Mouse (Mus musculus): ENCODE measurements around the gene Kcnh1. TPM values are rescaled to one million over a fixed set of nuclear protein-coding genes. Genes with fewer than 3 reads are reported as not detected.

Gene Kcnh1
- polyA plus RNA-seq, 1 experiment from 2014 or later: 0.88 TPM

DNA sequence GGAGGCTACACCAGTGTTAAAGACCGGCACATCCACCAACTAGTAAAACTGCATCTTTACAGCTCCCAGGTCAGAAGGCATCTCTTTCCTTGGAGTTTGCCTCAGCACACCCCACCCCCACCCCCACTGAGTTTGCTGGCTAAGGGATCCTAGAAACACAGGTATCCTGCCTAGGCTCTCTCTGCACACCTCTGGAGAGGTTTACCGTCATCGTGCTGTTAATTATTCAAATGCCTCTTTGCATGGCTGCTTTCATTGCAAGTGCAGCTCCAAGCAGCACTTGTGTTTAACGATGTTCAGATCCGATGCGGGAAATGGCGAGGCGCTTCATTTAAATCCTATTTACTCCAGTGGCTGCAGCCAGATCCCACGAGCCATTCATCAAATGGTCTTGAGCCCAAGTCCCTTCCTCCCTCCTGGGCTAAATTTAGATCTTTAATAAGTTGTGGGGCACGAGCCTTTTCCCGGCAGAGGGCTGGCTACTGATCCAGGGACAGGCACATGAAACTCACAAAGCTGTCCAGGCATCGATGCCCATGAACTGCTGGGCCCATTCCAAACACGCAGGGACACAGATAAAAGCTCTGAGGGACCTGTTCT lies 330.4 kb downstream of the Kcnh1 start:
- peak overlapping the region; percentile 3; the same call in 1 of the 2 replicates for H3K4me2 ChIP-seq (ENCODE audit: low read length)
- peak; percentile 49 for DNase-seq (ENCODE audit: low spot score)
- WGBS: 14% methylated on average over 13 of the region's 13 CpGs

DNA sequence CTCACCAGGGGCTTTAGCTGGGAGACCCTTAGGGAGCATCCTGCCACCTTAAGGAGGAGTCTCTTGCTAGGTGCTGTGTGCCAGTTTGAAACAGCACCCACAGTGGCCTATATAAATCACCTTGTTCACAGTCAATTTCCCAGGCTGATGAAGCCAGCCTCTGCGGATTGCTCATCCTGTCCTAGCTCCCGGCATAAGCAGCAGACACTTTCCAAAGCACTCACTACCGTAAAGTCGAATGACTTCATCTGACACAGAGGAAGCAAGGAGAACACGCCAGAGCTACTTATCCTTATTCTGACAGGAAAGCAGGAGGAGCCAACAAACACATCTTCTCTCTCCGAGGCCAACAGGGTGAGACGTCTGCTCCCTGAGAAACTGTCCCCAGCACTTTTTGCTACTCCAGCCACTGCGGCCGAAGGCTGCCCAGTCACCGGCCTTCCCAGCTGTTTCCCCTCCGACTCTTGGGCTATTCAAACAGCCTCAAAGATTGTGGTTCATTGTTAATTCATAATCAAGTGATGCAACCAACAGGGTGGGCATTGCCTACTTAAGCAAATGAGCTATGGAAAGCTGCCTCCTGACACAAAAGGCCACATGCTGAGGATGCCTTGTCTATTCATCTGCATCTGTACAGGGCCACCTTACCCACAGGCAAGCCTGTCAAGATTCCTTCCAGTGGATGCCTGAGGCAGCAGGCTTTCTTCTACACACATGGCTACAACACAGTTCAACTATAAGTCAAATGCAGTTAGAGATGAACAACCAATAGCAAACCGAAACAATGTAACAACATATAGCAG lies 332.0 kb downstream of the Kcnh1 start:
- DNase-seq (ENCODE audit: low spot score) (no peak), ATAC-seq (0 out of 2 replicates have a peak, but pooled peaks have one; percentile 32)
- Histone ChIP-seq H3K27ac (ENCODE audit: low read depth, low read length) (no peak overlapping the region), H3K4me1 (ENCODE audit: control insufficient read depth, insufficient read depth, low read length) (peaks cover 4% of the 10 kb centered on the region; the same call in 1 of the 2 replicates), H3K9me3 (replicated peaks; ENCODE audit: control insufficient read depth, low read length) (no peaks in the 10 kb centered on the region), H3K4me2 (ENCODE audit: low read length) (no peak overlapping the region), H3K27me3 (replicated peaks; ENCODE audit: control insufficient read depth, insufficient read depth, low read length) (no peaks in the 10 kb centered on the region), H3K4me3 (ENCODE audit: low read depth, low read length) (no peak overlapping the region), H3K36me3 (ENCODE audit: control insufficient read depth, insufficient read depth, low read length) (no peaks in the 10 kb centered on the region), H3K9ac (ENCODE audit: low read length) (no peak overlapping the region)
- 37% methylated on average over 12 of the region's 12 CpGs for WGBS

More for the DNA sequence above, 330.4 kb downstream of the Kcnh1 start:
- H3K4me3 ChIP-seq (ENCODE audit: low read depth, low read length): no peak overlapping the region
- peaks cover 4% of the 10 kb centered on the region; the same call in 1 of the 2 replicates for H3K4me1 ChIP-seq (ENCODE audit: control insufficient read depth, insufficient read depth, low read length)
- no peaks in the 10 kb centered on the region for H3K36me3 ChIP-seq (ENCODE audit: control insufficient read depth, insufficient read depth, low read length)
- no peaks in the 10 kb centered on the region for H3K27me3 ChIP-seq (replicated peaks; ENCODE audit: control insufficient read depth, insufficient read depth, low read length)
- H3K9me3 ChIP-seq (replicated peaks; ENCODE audit: control insufficient read depth, low read length): no peaks in the 10 kb centered on the region
- no peak overlapping the region for H3K9ac ChIP-seq (ENCODE audit: low read length)
- H3K27ac ChIP-seq (ENCODE audit: low read depth, low read length): no peak overlapping the region
- no peak for ATAC-seq

DNA sequence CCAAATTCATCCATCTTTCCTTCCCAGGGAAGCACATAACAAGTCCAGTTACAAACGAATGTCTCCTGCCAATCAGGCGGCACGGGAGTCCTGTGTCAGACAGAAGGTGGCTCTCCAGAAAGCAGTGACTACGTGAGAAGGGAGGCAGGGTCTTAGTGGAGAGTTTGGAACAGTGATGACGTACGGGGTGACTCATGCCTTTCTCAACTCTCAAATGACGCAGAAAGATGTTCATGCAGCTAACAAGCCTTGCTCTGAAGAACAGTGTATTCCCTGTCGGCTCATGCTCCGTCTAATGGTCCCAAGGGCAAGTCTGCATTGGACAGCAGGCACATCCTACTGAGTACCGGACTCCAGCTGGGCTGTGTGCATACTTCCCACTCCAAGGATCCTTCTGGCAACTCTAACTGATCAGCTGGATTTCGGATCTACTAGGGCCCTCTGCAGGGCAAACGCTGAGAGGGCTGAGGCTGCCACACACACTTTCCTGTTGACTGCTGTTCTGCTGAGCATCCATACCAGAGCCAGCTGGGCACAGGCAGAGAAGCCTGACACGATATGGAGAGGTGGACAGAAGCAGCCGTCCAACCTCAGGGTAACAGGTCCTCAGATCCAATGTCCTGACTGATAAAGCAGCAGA lies 335.3 kb downstream of the Kcnh1 start:
- peaks cover 4% of the 10 kb centered on the region; the same call in 1 of the 2 replicates for H3K4me1 ChIP-seq (ENCODE audit: control insufficient read depth, insufficient read depth, low read length)
- no peak for ATAC-seq
- 68% methylated on average over 14 of the region's 14 CpGs for WGBS

DNA sequence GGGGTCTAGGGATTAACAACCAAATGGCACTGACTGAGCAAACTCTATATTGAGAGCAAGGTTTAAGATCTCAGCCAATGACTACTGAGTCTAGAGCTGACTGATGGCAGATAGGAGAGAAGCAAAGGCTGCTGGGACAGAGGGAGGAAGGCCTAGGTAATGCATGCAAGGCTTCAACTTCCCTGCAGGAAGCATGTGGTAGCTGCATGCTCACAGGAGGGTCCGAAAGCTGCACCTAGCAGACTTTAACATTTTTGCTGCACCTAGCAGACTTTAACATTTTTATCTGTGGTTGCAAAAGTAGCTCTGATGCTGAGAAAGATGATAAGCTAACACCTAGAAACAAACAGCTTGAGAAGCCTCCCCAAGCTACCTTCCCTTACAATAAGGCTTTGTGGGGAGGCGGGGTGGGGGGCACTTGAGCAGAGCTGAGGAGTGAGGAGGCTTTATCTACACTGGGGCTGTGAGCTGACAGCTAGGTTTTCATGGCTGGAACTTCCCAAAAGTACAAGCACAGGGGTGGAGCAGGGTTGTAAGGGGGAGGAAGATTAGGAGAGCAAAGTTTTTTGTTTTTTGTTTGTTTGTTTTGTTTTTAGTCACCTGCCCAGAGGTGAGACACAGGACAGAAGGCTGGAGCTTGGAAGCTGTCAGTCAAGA lies 341.0 kb downstream of the Kcnh1 start:
- Histone ChIP-seq H3K27ac (ENCODE audit: low read depth, low read length) (no peak overlapping the region), H3K4me3 (ENCODE audit: low read depth, low read length) (no peak overlapping the region), H3K9me3 (replicated peaks; ENCODE audit: control insufficient read depth, low read length) (no peaks in the 10 kb centered on the region), H3K36me3 (ENCODE audit: control insufficient read depth, insufficient read depth, low read length) (no peaks in the 10 kb centered on the region), H3K27me3 (replicated peaks; ENCODE audit: control insufficient read depth, insufficient read depth, low read length) (no peaks in the 10 kb centered on the region), H3K4me2 (ENCODE audit: low read length) (no peak overlapping the region), H3K4me1 (ENCODE audit: control insufficient read depth, insufficient read depth, low read length) (no peaks in the 10 kb centered on the region), H3K9ac (ENCODE audit: low read length) (no peak overlapping the region)
- WGBS: 59% methylated on average over 2 of the region's 2 CpGs
- ATAC-seq (no peak), DNase-seq (ENCODE audit: low spot score) (no peak)

More for the DNA sequence above, 335.3 kb downstream of the Kcnh1 start:
- H3K36me3 ChIP-seq (ENCODE audit: control insufficient read depth, insufficient read depth, low read length): no peaks in the 10 kb centered on the region
- no peak overlapping the region for H3K4me3 ChIP-seq (ENCODE audit: low read depth, low read length)
- H3K4me2 ChIP-seq (ENCODE audit: low read length): no peak overlapping the region
- H3K9me3 ChIP-seq (replicated peaks; ENCODE audit: control insufficient read depth, low read length): no peaks in the 10 kb centered on the region
- H3K27me3 ChIP-seq (replicated peaks; ENCODE audit: control insufficient read depth, insufficient read depth, low read length): no peaks in the 10 kb centered on the region
- H3K9ac ChIP-seq (ENCODE audit: low read length): no peak overlapping the region
- H3K27ac ChIP-seq (ENCODE audit: low read depth, low read length): no peak overlapping the region
- no peak for DNase-seq (ENCODE audit: low spot score)

DNA sequence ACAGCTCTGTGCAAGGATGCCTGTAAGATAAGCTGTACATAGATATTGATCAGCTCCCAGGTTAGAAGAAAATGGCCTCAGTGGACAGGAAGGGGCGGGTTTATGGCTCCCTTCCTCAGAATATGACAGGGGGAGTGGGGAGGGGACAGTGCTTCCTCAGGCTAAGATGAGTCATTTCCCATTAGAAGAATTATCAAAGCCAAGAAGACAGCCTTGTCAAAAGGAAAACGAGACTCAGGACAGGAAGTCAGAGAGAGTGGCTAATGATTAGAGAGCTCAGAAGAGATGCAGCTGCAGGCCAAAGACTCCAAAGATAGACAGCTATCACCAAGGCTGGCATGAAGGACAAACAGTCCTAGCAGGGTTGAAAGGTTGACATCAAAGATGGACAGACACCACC lies 341.6 kb downstream of the Kcnh1 start:
- Histone ChIP-seq H3K4me3 (ENCODE audit: low read depth, low read length) (no peak overlapping the region), H3K4me1 (ENCODE audit: control insufficient read depth, insufficient read depth, low read length) (no peaks in the 10 kb centered on the region), H3K27ac (ENCODE audit: low read depth, low read length) (no peak overlapping the region), H3K36me3 (ENCODE audit: control insufficient read depth, insufficient read depth, low read length) (no peaks in the 10 kb centered on the region), H3K4me2 (ENCODE audit: low read length) (no peak overlapping the region), H3K9me3 (replicated peaks; ENCODE audit: control insufficient read depth, low read length) (no peaks in the 10 kb centered on the region), H3K9ac (ENCODE audit: low read length) (no peak overlapping the region), H3K27me3 (replicated peaks; ENCODE audit: control insufficient read depth, insufficient read depth, low read length) (no peaks in the 10 kb centered on the region)
- no peak for DNase-seq (ENCODE audit: low spot score)
- 76% methylated on average over 2 of the region's 2 CpGs for WGBS
- ATAC-seq: no peak

DNA sequence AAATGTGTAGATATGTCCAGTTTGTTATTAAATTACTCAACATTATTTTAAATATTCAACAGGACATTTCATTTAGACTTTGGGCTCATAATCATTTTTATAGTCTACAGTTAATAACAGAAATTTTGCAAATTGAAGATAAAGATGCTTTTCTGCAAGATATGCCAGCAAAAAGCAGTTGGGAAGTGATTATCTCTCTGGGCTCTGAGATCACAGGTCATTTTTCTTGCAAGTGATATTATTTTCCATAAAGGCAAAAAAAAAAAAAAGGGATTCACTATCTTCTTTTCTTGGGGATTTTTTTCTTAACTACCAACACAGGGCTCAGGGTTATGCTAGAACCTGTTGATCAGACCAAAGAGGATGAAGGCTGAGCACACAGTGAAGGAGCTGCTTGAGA lies 342.4 kb downstream of the Kcnh1 start:
- Histone ChIP-seq H3K27ac (ENCODE audit: low read depth, low read length) (no peak overlapping the region), H3K9me3 (replicated peaks; ENCODE audit: control insufficient read depth, low read length) (no peaks in the 10 kb centered on the region), H3K27me3 (replicated peaks; ENCODE audit: control insufficient read depth, insufficient read depth, low read length) (no peaks in the 10 kb centered on the region), H3K4me1 (ENCODE audit: control insufficient read depth, insufficient read depth, low read length) (no peaks in the 10 kb centered on the region), H3K4me2 (ENCODE audit: low read length) (no peak overlapping the region), H3K4me3 (ENCODE audit: low read depth, low read length) (no peak overlapping the region), H3K36me3 (ENCODE audit: control insufficient read depth, insufficient read depth, low read length) (no peaks in the 10 kb centered on the region), H3K9ac (ENCODE audit: low read length) (no peak overlapping the region)
- DNase-seq (ENCODE audit: low spot score): no peak
- no peak for ATAC-seq

DNA sequence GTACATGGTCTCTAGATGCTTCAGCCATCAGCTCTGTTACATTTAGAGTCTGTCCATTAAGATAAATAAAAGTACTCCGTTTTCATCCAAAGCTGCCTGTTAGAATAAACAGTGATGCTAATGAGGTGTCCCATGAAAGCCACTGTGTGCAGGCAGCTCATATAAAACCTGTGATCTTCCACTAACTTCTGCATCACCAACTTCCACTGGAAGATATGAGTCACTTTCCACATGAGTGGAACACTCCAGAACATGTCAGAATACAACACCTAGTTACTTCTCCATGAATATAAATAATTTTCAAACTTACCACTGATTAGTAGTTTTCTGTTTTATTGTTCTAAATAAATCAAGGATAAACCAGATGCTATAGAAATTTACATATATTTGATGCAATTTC lies 345.9 kb downstream of the Kcnh1 start:
- Histone ChIP-seq H3K4me2 (ENCODE audit: low read length) (no peak overlapping the region), H3K4me3 (ENCODE audit: low read depth, low read length) (no peak overlapping the region), H3K27me3 (replicated peaks; ENCODE audit: control insufficient read depth, insufficient read depth, low read length) (no peaks in the 10 kb centered on the region), H3K9me3 (replicated peaks; ENCODE audit: control insufficient read depth, low read length) (no peaks in the 10 kb centered on the region), H3K36me3 (ENCODE audit: control insufficient read depth, insufficient read depth, low read length) (no peaks in the 10 kb centered on the region), H3K4me1 (ENCODE audit: control insufficient read depth, insufficient read depth, low read length) (no peaks in the 10 kb centered on the region), H3K9ac (ENCODE audit: low read length) (no peak overlapping the region), H3K27ac (ENCODE audit: low read depth, low read length) (no peak overlapping the region)
- DNase-seq (ENCODE audit: low spot score) (no peak), ATAC-seq (no peak)
- WGBS: 60% methylated on average over 1 of the region's 1 CpGs

DNA sequence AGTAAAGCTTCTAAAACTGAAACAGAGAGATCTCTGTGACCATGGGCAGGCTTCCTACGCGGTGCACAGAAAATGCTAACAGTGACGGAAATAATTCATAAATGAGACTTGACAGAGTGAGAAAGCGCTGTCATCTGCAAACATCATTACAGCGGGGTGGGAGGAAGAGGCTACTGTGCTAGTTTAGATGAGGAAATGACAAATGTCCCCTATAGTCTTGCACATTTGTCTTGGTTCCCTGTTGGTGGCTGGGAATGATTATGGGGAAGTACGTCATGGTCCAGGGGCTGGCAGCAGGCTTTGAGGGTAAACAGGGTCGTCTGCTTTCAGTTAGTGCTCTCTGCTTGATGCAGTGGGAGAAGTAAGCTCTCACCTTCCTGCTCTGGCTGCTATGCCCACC lies 346.6 kb downstream of the Kcnh1 start:
- WGBS: 78% methylated on average over 7 of the region's 7 CpGs
- H3K27me3 ChIP-seq (replicated peaks; ENCODE audit: control insufficient read depth, insufficient read depth, low read length): no peaks in the 10 kb centered on the region
- no peak overlapping the region for H3K4me2 ChIP-seq (ENCODE audit: low read length)
- no peak overlapping the region for H3K4me3 ChIP-seq (ENCODE audit: low read depth, low read length)
- H3K36me3 ChIP-seq (ENCODE audit: control insufficient read depth, insufficient read depth, low read length): no peaks in the 10 kb centered on the region
- ATAC-seq (no peak), DNase-seq (ENCODE audit: low spot score) (no peak)
- no peak overlapping the region for H3K27ac ChIP-seq (ENCODE audit: low read depth, low read length)
- no peaks in the 10 kb centered on the region for H3K4me1 ChIP-seq (ENCODE audit: control insufficient read depth, insufficient read depth, low read length)
- H3K9me3 ChIP-seq (replicated peaks; ENCODE audit: control insufficient read depth, low read length): no peaks in the 10 kb centered on the region
- no peak overlapping the region for H3K9ac ChIP-seq (ENCODE audit: low read length)

Data from forebrain, embryonic 14.5 days (tissue).